In the genomic region with DNA sequence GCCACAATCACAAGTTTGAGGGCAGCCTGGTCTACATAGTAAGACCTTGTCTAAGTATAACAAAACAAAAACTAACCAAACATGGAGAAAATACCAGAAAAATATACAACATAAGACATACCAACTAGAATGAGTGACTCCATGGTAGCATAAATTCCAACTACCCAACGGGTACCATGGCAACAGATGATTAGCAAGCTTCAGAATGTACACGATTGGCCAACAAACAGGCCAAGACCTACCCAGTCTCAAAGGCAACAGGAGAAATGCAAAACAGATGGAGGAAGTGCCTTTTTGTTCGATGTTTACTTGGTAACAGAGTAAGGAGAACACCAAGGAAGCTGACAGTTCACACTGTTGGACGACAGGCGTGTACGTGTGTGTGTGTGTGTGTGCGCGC, we compare ENCODE assay signal across 25 mouse cellular contexts.
A peak's percentile ranks its signal among the peaks of the same experiment; 100 is the strongest.
DNase-seq lines count a peak whose midpoint lies in the region; ATAC-seq and TF ChIP-seq lines count a peak whose summit lies in the region.
"Had no signal": no experiment of that assay in that cellular context is flagged by ENCODE, and none has a peak within 500 bp of the region (broad histone marks: within the 10 kb centered on the region; RNA-seq: fewer than 3 reads in every experiment).

No protein-coding gene starts in this region.

- TF ChIP-seq CTCF in CH12.LX (conservative IDR thresholded peaks at IDR 0.05 in 1 of 2, IDR thresholded peaks at IDR 0.05 in 1 of 2; ENCODE audit: low read depth in 2 of 2, low read length in 2 of 2) (no peak), MEL (IDR thresholded peaks at IDR 0.05 in 2 of 3, conservative IDR thresholded peaks at IDR 0.05 in 1 of 3; ENCODE audit: control insufficient read depth in 1 of 3, insufficient read depth in 1 of 3, low read depth in 2 of 3, low read length in 3 of 3, poor library complexity in 1 of 3, severe bottlenecking in 1 of 3) (no peak)
- TF ChIP-seq CTCF in kidney, adult 2 months (conservative IDR thresholded peaks at IDR 0.05; ENCODE audit: insufficient read depth, insufficient read length, low read depth, low read length): no peak

- TF ChIP-seq RAD21 in CH12.LX (IDR thresholded peaks at IDR 0.05; ENCODE audit: low read depth, low read length) (no peak), MEL (IDR thresholded peaks at IDR 0.05; ENCODE audit: low read depth, low read length) (no peak)

- no peak overlapping the region for H3K4me3 ChIP-seq in forebrain, embryonic 14.5 days (ENCODE audit: low read depth, low read length)
- H3K4me3 ChIP-seq in forebrain, embryonic 12.5 days (replicated peaks): no peak overlapping the region
- H3K4me3 ChIP-seq in CH12.LX (replicated peaks in 1 of 3; ENCODE audit: low read depth in 2 of 3, low read length in 2 of 3, poor library complexity in 1 of 3): no peak overlapping the region
- H3K4me3 ChIP-seq in MEL (ENCODE audit: control insufficient read depth in 1 of 2, insufficient read depth in 1 of 2, low read depth in 2 of 2, low read length in 2 of 2): no peak overlapping the region
- H3K4me3 ChIP-seq in kidney, adult 2 months (ENCODE audit: insufficient read depth, low read depth, low read length): no peak overlapping the region
- H3K4me3 ChIP-seq: embryonic facial prominence, embryonic 13.5 days; embryonic facial prominence, embryonic 15.5 days; erythroblast, embryonic 14.5 days; forebrain, embryonic 10.5 days; forebrain, embryonic 13.5 days had no signal

- no peaks in the 10 kb centered on the region for H3K9me3 ChIP-seq in forebrain, embryonic 14.5 days (replicated peaks; ENCODE audit: control insufficient read depth, low read length)
- 0 out of 2 replicates have a peak, but pooled peaks cover 3% of the 10 kb centered on the region for H3K9me3 ChIP-seq in forebrain, embryonic 12.5 days
- peaks cover 9% of the 10 kb centered on the region for H3K9me3 ChIP-seq in CH12.LX (replicated peaks; ENCODE audit: low read length)
- no peaks in the 10 kb centered on the region for H3K9me3 ChIP-seq in MEL (replicated peaks; ENCODE audit: insufficient read depth, low read length)
- H3K9me3 ChIP-seq: embryonic facial prominence, embryonic 13.5 days; embryonic facial prominence, embryonic 15.5 days; forebrain, embryonic 10.5 days; G1E had no signal

- no peak for TF ChIP-seq EP300 in CH12.LX (IDR thresholded peaks at IDR 0.05; ENCODE audit: low read length)
- TF ChIP-seq EP300 in MEL (IDR thresholded peaks at IDR 0.05; ENCODE audit: low read depth in 1 of 2, low read length in 2 of 2): no peak

- H3K4me2 ChIP-seq in forebrain, embryonic 14.5 days (ENCODE audit: low read length): no peak overlapping the region
- no peak overlapping the region for H3K4me2 ChIP-seq in forebrain, embryonic 12.5 days
- H3K4me2 ChIP-seq in CH12.LX (ENCODE audit: insufficient read depth, low read depth, poor library complexity, severe bottlenecking): no peak overlapping the region
- H3K4me2 ChIP-seq: embryonic facial prominence, embryonic 13.5 days; embryonic facial prominence, embryonic 15.5 days; forebrain, embryonic 13.5 days had no signal

- H3K27ac ChIP-seq in forebrain, embryonic 14.5 days (ENCODE audit: low read depth, low read length): no peak overlapping the region
- no peak overlapping the region for H3K27ac ChIP-seq in forebrain, embryonic 12.5 days
- H3K27ac ChIP-seq in CH12.LX (ENCODE audit: insufficient read depth, low read depth): no peak overlapping the region
- H3K27ac ChIP-seq in MEL (ENCODE audit: control insufficient read depth, low read depth, low read length): no peak overlapping the region
- no peak overlapping the region for H3K27ac ChIP-seq in kidney, adult 2 months (ENCODE audit: insufficient read depth, low read depth, low read length)
- H3K27ac ChIP-seq: embryonic facial prominence, embryonic 13.5 days; embryonic facial prominence, embryonic 15.5 days; forebrain, embryonic 10.5 days; forebrain, embryonic 13.5 days had no signal

- no peak overlapping the region for H3K9ac ChIP-seq in forebrain, embryonic 14.5 days (ENCODE audit: low read length)
- H3K9ac ChIP-seq in forebrain, embryonic 12.5 days: no peak overlapping the region
- H3K9ac ChIP-seq in CH12.LX (ENCODE audit: insufficient read depth, low read depth) (no peak overlapping the region), MEL (ENCODE audit: control insufficient read depth, low read depth, low read length, poor library complexity, severe bottlenecking) (no peak overlapping the region)
- H3K9ac ChIP-seq: embryonic facial prominence, embryonic 13.5 days; embryonic facial prominence, embryonic 15.5 days; forebrain, embryonic 13.5 days had no signal

- ATAC-seq in forebrain, embryonic 14.5 days: no peak
- ATAC-seq in forebrain, embryonic 12.5 days (ENCODE audit: low FRiP score): no peak
- no peak for ATAC-seq in megakaryocyte, adult 5-6 weeks (ENCODE audit: poor library complexity, severe bottlenecking)
- ATAC-seq: forebrain, embryonic 13.5 days; forebrain, embryonic 16.5 days; Patski had no signal

- no peak for TF ChIP-seq POLR2A in CH12.LX (IDR thresholded peaks at IDR 0.05; ENCODE audit: low read depth, low read length)
- TF ChIP-seq POLR2A in MEL (IDR thresholded peaks at IDR 0.05; ENCODE audit: control insufficient read depth in 1 of 2, insufficient read depth in 1 of 2, low read depth in 1 of 2, low read length in 2 of 2, poor library complexity in 1 of 2): no peak
- TF ChIP-seq POLR2A in kidney, adult 2 months (IDR thresholded peaks at IDR 0.05; ENCODE audit: low read depth, low read length): no peak

- H3K4me1 ChIP-seq in forebrain, embryonic 14.5 days (ENCODE audit: control insufficient read depth, insufficient read depth, low read length): no peaks in the 10 kb centered on the region
- H3K4me1 ChIP-seq in forebrain, embryonic 12.5 days: peaks cover 8% of the 10 kb centered on the region
- H3K4me1 ChIP-seq in CH12.LX (ENCODE audit: control insufficient read depth in 1 of 2, insufficient read depth in 2 of 2) (no peaks in the 10 kb centered on the region), MEL (ENCODE audit: control insufficient read depth in 1 of 2, insufficient read depth in 2 of 2, low read length in 2 of 2) (no peaks in the 10 kb centered on the region)
- no peaks in the 10 kb centered on the region for H3K4me1 ChIP-seq in kidney, adult 2 months (ENCODE audit: control insufficient read depth, insufficient read depth, low read length)

- H3K79me2 ChIP-seq in CH12.LX (replicated peaks; ENCODE audit: control insufficient read depth, extremely low read depth, insufficient read depth, poor library complexity, severe bottlenecking): no peaks in the 10 kb centered on the region
- no peaks in the 10 kb centered on the region for H3K79me2 ChIP-seq in MEL (ENCODE audit: control insufficient read depth, insufficient read depth, low read length, poor library complexity)

- H3K36me3 ChIP-seq in forebrain, embryonic 14.5 days (ENCODE audit: control insufficient read depth, insufficient read depth, low read length): no peaks in the 10 kb centered on the region
- no peaks in the 10 kb centered on the region for H3K36me3 ChIP-seq in forebrain, embryonic 12.5 days (replicated peaks)
- H3K36me3 ChIP-seq in CH12.LX (replicated peaks in 1 of 2; ENCODE audit: control insufficient read depth in 1 of 2, insufficient read depth in 1 of 2, low read length in 1 of 2) (no peaks in the 10 kb centered on the region), MEL (ENCODE audit: control insufficient read depth in 1 of 2, insufficient read depth in 2 of 2, low read length in 2 of 2) (no peaks in the 10 kb centered on the region)
- no peaks in the 10 kb centered on the region for H3K36me3 ChIP-seq in kidney, adult 2 months (ENCODE audit: control insufficient read depth, insufficient read depth, low read length)
- H3K36me3 ChIP-seq: embryonic facial prominence, embryonic 13.5 days; embryonic facial prominence, embryonic 15.5 days; forebrain, embryonic 10.5 days; G1E had no signal

- dilution Hi-C loops in CH12.LX (cut with MboI; ENCODE audit: extremely low pct_ligation_motif_present, extremely low pct_unique_long_range_greater_than_20kb, low sequenced_read_pairs): no loop called here

- in situ Hi-C loops in CH12.LX (cut with MboI; ENCODE audit: low pct_ligation_motif_present, low pct_unique_long_range_greater_than_20kb, low sequenced_read_pairs): no loop called here

- WGBS in forebrain, embryonic 14.5 days: 85% methylated on average over 8 of the region's 8 CpGs
- WGBS in forebrain, embryonic 12.5 days: 85% methylated on average over 8 of the region's 8 CpGs
- 86% methylated on average over 8 of the region's 8 CpGs for WGBS in kidney, adult 2 months

- peak; percentile 21 for DNase-seq in forebrain, embryonic 14.5 days (ENCODE audit: low spot score)
- DNase-seq in CH12.LX (ENCODE audit: extremely low read depth): peak; percentile 28
- peak; percentile 11 for DNase-seq in MEL (ENCODE audit: low read depth, low spot score)
- DNase-seq in R1 (ENCODE audit: low read depth, low spot score): peak; percentile 38
- DNase-seq in kidney, adult 2 months: no peak
- DNase-seq: adrenal gland, adult 2 months; adrenal gland, postnatal 10 days; adrenal gland, postnatal 25 days; cerebellum, adult 11 months; cerebellum, adult 18-20 months; cerebellum, adult 8-10 months; cerebellum, adult 9-11 months; cerebellum, postnatal 14 days; cerebellum, postnatal 36 days; embryo, embryonic 11 days had no signal

- 0 out of 2 replicates have a peak, but pooled peaks cover 9% of the 10 kb centered on the region for H3K27me3 ChIP-seq in forebrain, embryonic 14.5 days (replicated peaks; ENCODE audit: control insufficient read depth, insufficient read depth, low read length)
- peaks cover 31% of the 10 kb centered on the region for H3K27me3 ChIP-seq in forebrain, embryonic 12.5 days
- H3K27me3 ChIP-seq in CH12.LX (replicated peaks) (peaks cover 20% of the 10 kb centered on the region), MEL (ENCODE audit: control insufficient read depth in 1 of 2, insufficient read depth in 2 of 2, low read length in 2 of 2) (peaks cover 0 to 8% of the 10 kb centered on the region in 2 experiments; a peak in 3 of 4 replicates)
- no peaks in the 10 kb centered on the region for H3K27me3 ChIP-seq in kidney, adult 2 months (replicated peaks; ENCODE audit: control insufficient read depth, insufficient read depth, low read length)

TF ChIP-seq in CH12.LX, 34 proteins besides CTCF, POLR2A, EP300 and RAD21:
- TF ChIP-seq JUND (conservative IDR thresholded peaks at IDR 0.05; ENCODE audit: low read depth, low read length): no peak
- TF ChIP-seq CHD2 (IDR thresholded peaks at IDR 0.05; ENCODE audit: low read length): peak; percentile 89

TF ChIP-seq in MEL, 35 proteins besides CTCF, POLR2A, EP300 and RAD21 (continues in another document):
- no peak for TF ChIP-seq MAZ (IDR thresholded peaks at IDR 0.05; ENCODE audit: low read depth, low read length)
- no peak for TF ChIP-seq MAX (IDR thresholded peaks at IDR 0.05; ENCODE audit: low read length)
- TF ChIP-seq RCOR1 (IDR thresholded peaks at IDR 0.05; ENCODE audit: low read depth, low read length): no peak
- no peak for TF ChIP-seq NELFE (IDR thresholded peaks at IDR 0.05; ENCODE audit: low read depth, low read length)
- TF ChIP-seq SIN3A (IDR thresholded peaks at IDR 0.05; ENCODE audit: low read length): no peak
- no peak for TF ChIP-seq MYB (IDR thresholded peaks at IDR 0.05; ENCODE audit: low read depth, low read length)
- TF ChIP-seq CHD1 (IDR thresholded peaks at IDR 0.05; ENCODE audit: low read depth, low read length): no peak
- no peak for TF ChIP-seq ZC3H11A (IDR thresholded peaks at IDR 0.05; ENCODE audit: low read depth, low read length)
